Mouse (Mus musculus) duodenum, adult 2 months (tissue): ENCODE results near the gene Ggta1. TPM values are rescaled to one million over a fixed set of nuclear protein-coding genes. Genes with fewer than 3 reads are reported as not detected.

Experiments
- polyA plus RNA-seq: library from polyadenylated mRNA; depleted of rRNA; stranded (reverse); fragments of >200 nt; gene quantifications from 2 replicates; pipeline ENCODE4 v1.2.3, GENCODE M21; 2012; ENCODE audit warnings: low replicate concordance; rRNA removed

Ggta1 gene
- polyA plus RNA-seq, result 2.3 and 2.7 TPM in 2 replicates

GRCm38 (mm10) chr2:35462791-35463281 lies at the start of gene Ggta1:
Gene Ggta1, minus strand, starts transcription at chr2:35463231.

GRCm38 (mm10) chr2:35397096-35397495 lies 65.9 kb downstream of the Ggta1 start, which contains the start of gene 4930402F06Rik:
Gene 4930402F06Rik, minus strand, starts transcription at chr2:35397175.

GRCm38 (mm10) chr2:35367629-35368028 lies 95.4 kb downstream of the Ggta1 start, which contains the start of gene 4930568D16Rik:
Gene 4930568D16Rik, minus strand, starts transcription at chr2:35367729.

Other genes starting within 250 kb of the Ggta1 start
- gene Gsn, start 206.9 kb downstream of the Ggta1 start, polyA plus RNA-seq, result 143 and 227 TPM in 2 replicates
- gene Stom, start 126.3 kb downstream of the Ggta1 start, polyA plus RNA-seq, result 9.4 and 45.1 TPM in 2 replicates
- not detected in 2 replicates for gene 4930568D16Rik, start 95.5 kb downstream of the Ggta1 start, polyA plus RNA-seq
- not detected in 2 replicates for gene 4930402F06Rik, start 66.1 kb downstream of the Ggta1 start, polyA plus RNA-seq
- gene Dab2ip, start 95.0 kb upstream of the Ggta1 start, polyA plus RNA-seq, result 94.0 and 105 TPM in 2 replicates